Comparison of ENCODE assay signal across 8 mouse cellular contexts in the genomic region with DNA sequence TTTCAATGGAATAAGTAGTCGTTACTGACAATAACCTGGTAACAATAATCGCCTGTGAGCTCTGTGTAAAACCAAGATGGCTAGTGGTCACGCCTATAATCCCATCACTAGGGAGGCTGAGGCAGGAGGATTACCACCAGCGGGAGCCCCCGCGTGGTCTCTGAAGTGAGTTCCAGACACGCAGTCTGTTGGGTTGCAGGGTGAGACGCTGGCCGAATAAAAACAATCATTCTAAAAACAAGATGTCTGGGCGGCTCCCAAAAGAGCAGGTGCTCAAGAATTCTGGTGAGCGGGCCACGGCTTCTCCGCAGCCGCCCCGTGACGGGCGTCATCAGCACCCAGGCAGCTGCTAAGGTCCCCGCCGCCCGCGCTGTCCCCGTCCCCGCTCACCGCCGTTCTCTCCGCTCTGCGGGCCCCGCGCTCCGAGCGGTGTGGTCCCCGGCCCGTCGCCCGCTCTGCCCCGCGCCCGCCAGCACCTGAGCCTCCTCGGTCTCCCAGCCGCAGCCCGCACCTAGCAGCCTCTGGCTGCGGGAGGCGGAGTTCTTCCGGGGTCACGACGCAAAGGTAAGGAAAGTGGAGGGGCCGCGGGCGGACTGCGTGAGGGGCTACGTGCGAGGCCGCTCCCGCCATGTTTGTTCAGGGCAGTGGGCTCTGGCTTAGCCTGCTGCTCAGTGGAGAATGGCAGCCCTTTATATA. TPM values are rescaled to one million over a fixed set of nuclear protein-coding genes. Genes with fewer than 3 reads are reported as not detected.
DNase-seq lines count a peak whose midpoint lies in the region; ATAC-seq lines count a peak whose summit lies in the region.

A gene (minus strand): TSS at position 546 of the 696 bp plus-strand sequence.

- H3K36me3 ChIP-seq in intestine, embryonic 15.5 days: peaks cover 7% of the 10 kb centered on the region; the same call in 1 of the 2 replicates

- peak; percentile 40 for DNase-seq in adrenal gland, adult 8-10 months
- DNase-seq in embryo, embryonic 9.5 days (ENCODE audit: extremely low spot score): peak; percentile 84
- peak; percentile 41 to 62 for DNase-seq in gastrocnemius, postnatal 4 days (ENCODE audit: low spot score in 2 of 2)
- peak; percentile 70 to 89 for DNase-seq in left cerebral cortex, postnatal 14 days (ENCODE audit: low spot score in 2 of 2)
- DNase-seq in right cerebral cortex, postnatal 14 days: peak; percentile 88
- DNase-seq in urinary bladder, postnatal 36 days (ENCODE audit: low spot score in 2 of 2): peak; percentile 28 to 45

- H3K9ac ChIP-seq in intestine, embryonic 15.5 days: peak within 1 kb of the TSS; percentile 76

- peak within 1 kb of the TSS; percentile 89 for H3K4me3 ChIP-seq in intestine, embryonic 15.5 days (replicated peaks)

- intact Hi-C loops in left cerebral cortex, postnatal 14 days (cut with DNase I): no loop called here

- no peaks in the 10 kb centered on the region for H3K9me3 ChIP-seq in intestine, embryonic 15.5 days

- H3K27ac ChIP-seq in intestine, embryonic 15.5 days: peak within 1 kb of the TSS; percentile 66

- 2% methylated on average over 54 of the region's 54 CpGs for WGBS in intestine, embryonic 15.5 days

- H3K4me1 ChIP-seq in intestine, embryonic 15.5 days (replicated peaks): 0 out of 2 replicates have a peak, but pooled peaks cover 5% of the 10 kb centered on the region

- peak within 1 kb of the TSS; percentile 66 for H3K4me2 ChIP-seq in intestine, embryonic 15.5 days (replicated peaks)

- H3K27me3 ChIP-seq in intestine, embryonic 15.5 days (replicated peaks): no peaks in the 10 kb centered on the region

- peak; percentile 90 for ATAC-seq in intestine, embryonic 15.5 days
- ATAC-seq in megakaryocyte progenitor cell, adult 5-6 weeks (replicated peaks; ENCODE audit: poor library complexity): peak; percentile 85

RNA-seq across cellular contexts. Expression of the gene that starts here (rescaled TPM):
- total RNA-seq in adrenal gland, adult 8-10 months (2022): 10 to 100 TPM in 3 of 4 experiments, 1 to 10 TPM in 1; 9.9 to 29.6 (median 16.8) TPM
- total RNA-seq in gastrocnemius, postnatal 4 days (2021): 1 to 10 TPM; 8.4 TPM
- polyA plus RNA-seq in intestine, embryonic 15.5 days (2015; fragmentation: Nextera tagmentation; extraction: Ambion mirVana): 15.3 and 17.4 TPM in 2 replicates
- 10 to 100 TPM; 82.3 to 83.2 TPM for total RNA-seq in left cerebral cortex, postnatal 14 days (2021)
- total RNA-seq in megakaryocyte progenitor cell, adult 5-6 weeks (2015): 20.4 and 22.3 TPM in 2 replicates
- total RNA-seq in megakaryocyte progenitor cell, adult 5-6 weeks (2017): 25.9 and 36.1 TPM in 2 replicates

Comparison
In these comparisons a context has a peak if more than half of its experiments do, and no peak if none do; other contexts are left out.
1. Peak in every context shown above with its lines: DNase-seq, ATAC-seq, H3K4me3 ChIP-seq and H3K27ac ChIP-seq.
2. DNase-seq: peak in every context shown above with its lines; median percentile 88 in right cerebral cortex, postnatal 14 days; 84 in embryo, embryonic 9.5 days; 80 in left cerebral cortex, postnatal 14 days; 52 in gastrocnemius, postnatal 4 days; 40 in adrenal gland, adult 8-10 months; 36 in urinary bladder, postnatal 36 days.